Mouse (Mus musculus): ENCODE data around the gene Arl5a.

GRCm38 (mm10) chr2:52377706-52378447, 46.8 kb downstream of the Arl5a start:
- TF ChIP-seq POLR2A (IDR thresholded peaks at IDR 0.05; ENCODE audit: insufficient read length, low read depth) (no peak), USF1 (IDR thresholded peaks at IDR 0.05; ENCODE audit: low read depth) (no peak), E2F4 (IDR thresholded peaks at IDR 0.05; ENCODE audit: insufficient read depth) (no peak), TCF3 (IDR thresholded peaks at IDR 0.05; ENCODE audit: insufficient read length, low read depth) (no peak), MAX (IDR thresholded peaks at IDR 0.05; ENCODE audit: low read depth) (no peak), CEBPB (IDR thresholded peaks at IDR 0.05; ENCODE audit: insufficient read depth, poor library complexity, severe bottlenecking) (no peak), MYOD1 (IDR thresholded peaks at IDR 0.05; ENCODE audit: control insufficient read depth in 1 of 3, insufficient read length in 2 of 3, low read depth in 2 of 3) (no peak), POLR2AphosphoS2 (IDR thresholded peaks at IDR 0.05; ENCODE audit: insufficient read length, low read depth) (no peak)
